Mouse (Mus musculus) embryonic stem cell, embryonic (primary cell): ENCODE results near the gene Tmem192.

Source experiments
- CTCF ChIA-PET, 4 experiments: fragments of 300-600 bp in 2 of 4; fragments of 350-600 bp in 2 of 4; sonication (Branson Sonifier 250); formaldehyde crosslinking; loops; one replicate each; lab custom pipeline; 2022; ENCODE audit warnings: inconsistent platforms in 2 of 4; lab: Charles Lee
- POLR2A ChIA-PET, 4 experiments: fragments of 300-600 bp in 2 of 4; fragments of 350-600 bp in 2 of 4; sonication (Branson Sonifier 250); formaldehyde crosslinking; loops; one replicate each; lab custom pipeline; 2022; ENCODE audit warnings: antibody characterized with exemption in 4 of 4, inconsistent platforms in 1 of 4; lab: Charles Lee

Gene Tmem192

DNA sequence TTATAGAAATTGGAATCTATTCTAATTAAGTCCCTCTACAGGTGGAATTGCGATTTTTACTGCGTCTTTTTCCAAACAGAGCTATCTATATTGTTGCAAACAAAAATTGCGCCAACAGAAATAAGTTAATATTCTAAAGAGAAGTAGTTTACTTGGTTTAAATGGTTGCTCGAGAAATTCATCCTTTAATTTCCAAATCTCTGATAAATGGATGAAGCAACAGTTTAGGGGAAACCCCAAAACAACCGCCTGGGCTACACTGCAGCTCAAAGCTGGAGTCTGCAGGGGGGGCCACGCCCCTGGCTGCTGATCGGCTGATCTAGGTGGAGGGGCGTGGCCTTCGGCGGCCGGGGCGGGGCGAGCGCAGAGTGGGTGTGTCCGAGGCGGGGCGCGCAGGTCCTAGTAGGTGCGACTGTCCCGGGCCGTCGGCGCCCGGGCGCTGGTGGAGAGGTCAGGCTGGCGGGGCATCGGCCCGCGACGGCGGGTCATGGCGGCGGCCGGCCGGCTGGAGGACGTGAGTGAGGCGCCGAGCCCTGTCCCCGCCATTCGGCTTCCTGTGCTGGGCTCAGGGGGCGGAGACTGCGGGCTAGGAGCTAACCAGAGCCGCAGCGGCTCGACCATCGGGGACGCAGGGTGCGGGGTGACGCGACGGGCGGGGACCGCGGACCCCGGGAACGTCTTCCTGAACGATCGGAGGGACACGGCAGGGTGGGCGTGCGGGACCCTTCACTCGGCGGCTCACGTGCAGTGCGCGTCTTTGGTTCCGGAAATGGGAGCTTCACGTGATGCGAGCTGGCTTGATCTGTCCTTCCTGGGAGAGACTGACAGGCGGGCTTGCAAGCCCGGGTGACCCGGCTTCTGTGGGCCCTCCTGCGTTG is at the start of gene Tmem192:
Tmem192 (plus strand) TSS at position 366 of the 878 bp plus-strand sequence.
- CTCF ChIA-PET = interaction anchor here (0.6 to 0.9 kb wide), 11 partner anchors 10 to 331 kb away, joined by 3 to 8 read pairs (median 3); partner anchors contain the start of gene Cpe (in 1 of the 4)
- POLR2A ChIA-PET = interaction anchor here in 3 of 4 experiments (0.6 to 2.2 kb wide), 43 partner anchors 8 to 1540 kb away, joined by 3 to 10 read pairs (median 4); partner anchors contain the start of genes Cpe (in 2 of the 3), Msmo1 (in 2 of the 3) and Tma16 (in 1 of the 3)

DNA sequence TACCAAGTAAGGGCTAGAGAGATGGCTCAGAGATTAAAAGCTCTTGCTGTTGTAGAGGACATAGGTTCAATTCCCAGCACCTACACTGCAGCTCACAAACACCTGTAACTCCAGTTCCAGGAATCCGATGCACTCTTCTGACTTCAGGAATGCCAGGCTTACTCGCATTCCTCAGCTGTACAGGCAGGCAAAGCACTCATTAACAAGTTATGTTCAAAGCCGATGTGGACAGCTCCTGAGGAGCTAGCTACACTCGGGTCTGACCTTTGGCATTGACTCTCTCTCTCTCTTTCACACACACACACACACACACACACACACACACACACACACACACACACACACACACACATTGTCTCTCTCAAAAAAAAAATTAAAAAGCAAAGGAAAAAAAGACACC is 48.3 kb upstream of the Tmem192 start:
- ChIA-PET CTCF (interaction anchor here in 3 of 4 experiments (0.5 to 1.2 kb wide), 5 partner anchors 13 to 1543 kb away, joined by 3 to 6 read pairs (median 3); no protein-coding TSS in a partner anchor), POLR2A (interaction anchor here in 1 of 4 experiments (0.7 to 0.8 kb wide), 2 partner anchors 23 to 65 kb away, joined by 4 to 6 read pairs; no protein-coding TSS in a partner anchor)

DNA sequence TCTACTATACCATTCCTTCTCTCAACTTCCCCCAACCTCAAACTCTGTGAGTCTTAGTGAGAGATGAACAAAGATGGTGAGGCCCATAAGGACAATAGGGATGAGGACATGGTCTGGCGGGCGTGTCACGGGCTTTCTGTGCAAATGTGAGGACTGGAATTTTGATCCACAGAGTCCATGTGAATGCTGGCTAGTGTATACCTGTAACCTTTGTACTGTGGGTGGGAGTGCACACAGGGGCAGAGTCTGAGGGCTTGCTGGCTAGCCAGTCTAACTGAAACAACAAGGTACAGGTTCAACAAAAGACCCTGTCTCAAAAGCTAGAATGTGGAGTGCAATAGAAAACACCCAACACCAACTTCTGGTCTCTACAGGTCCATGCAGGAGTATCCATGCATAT is 46.3 kb upstream of the Tmem192 start:
- POLR2A ChIA-PET = no interaction called here
- CTCF ChIA-PET = no interaction called here

DNA sequence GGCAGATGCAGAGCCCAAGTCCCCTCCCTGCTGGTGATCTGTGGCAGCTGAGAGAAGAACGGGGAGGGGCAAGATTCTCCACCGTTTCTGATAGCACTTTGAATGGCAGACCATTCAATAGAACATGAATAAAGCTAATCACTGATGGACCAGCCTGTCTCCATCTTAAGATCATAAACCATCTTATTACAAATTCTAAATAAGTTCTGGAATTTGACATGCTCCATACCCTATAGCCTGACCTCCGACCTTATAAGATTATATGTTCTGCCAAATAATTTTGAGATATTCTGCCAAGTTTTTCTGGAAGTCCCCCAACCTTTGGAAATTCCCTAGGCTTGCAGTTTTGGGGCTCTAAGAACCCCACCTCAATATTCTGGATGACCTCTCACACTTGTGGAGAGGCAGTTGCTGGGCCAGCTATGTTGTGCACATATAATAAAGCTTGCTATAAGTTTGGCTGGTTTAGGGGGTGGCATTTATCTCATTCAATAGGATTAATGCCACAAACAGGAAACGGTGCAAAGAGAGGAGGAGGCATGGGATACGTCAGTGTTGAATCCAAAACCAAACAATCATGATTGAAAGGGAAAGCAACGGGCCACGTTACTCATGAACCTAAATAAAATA is 45.3 kb upstream of the Tmem192 start:
- POLR2A ChIA-PET = no interaction called here
- CTCF ChIA-PET = interaction anchor here in 1 of 4 experiments (1.2 kb wide), 1 partner anchor 15 kb away, joined by 4 read pairs; no protein-coding TSS in a partner anchor

DNA sequence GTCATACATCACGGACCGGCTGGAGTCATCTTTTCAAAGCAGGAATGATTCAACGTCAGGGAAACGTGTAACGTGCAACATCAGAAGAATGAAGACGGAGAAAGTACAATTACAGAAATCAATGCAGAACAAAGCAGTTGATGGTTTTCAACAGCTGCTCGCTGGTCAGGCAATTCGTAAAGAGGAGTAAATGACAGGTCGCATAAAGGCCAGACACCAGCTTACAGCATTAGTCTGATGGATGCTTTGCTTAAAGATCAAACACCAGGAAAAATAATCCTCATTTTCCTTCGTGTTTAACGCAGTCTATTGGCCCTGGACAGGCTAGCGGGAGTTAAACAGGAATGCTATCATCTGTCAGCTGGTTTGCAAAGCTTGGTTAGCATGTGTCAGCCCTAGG is 44.8 kb upstream of the Tmem192 start:
- POLR2A ChIA-PET = no interaction called here
- CTCF ChIA-PET = interaction anchor here in 2 of 4 experiments (0.5 to 1.2 kb wide), 2 partner anchors 16 kb away, joined by 3 to 4 read pairs; no protein-coding TSS in a partner anchor

DNA sequence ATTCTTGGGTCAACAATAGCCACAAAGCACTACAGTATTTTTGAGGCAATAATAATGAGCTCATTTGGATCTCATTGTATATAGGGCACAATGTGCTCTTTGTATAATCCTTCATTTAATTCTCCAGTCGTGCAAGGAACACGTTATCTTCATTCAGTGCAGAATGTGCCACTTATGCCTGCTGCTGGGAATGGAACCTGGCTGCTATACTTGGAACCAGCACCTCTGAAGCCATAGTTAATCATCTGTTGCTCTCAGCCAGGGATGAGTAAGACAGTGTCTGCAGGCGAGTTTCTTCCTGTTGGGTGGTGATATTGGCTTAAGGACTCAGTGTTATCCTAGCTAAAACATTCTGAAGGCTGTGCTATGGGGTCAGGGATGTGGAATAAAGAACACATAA is 43.2 kb upstream of the Tmem192 start:
- ChIA-PET POLR2A (interaction anchor here in 1 of 4 experiments (1.0 kb wide), 1 partner anchor 11 kb away, joined by 3 read pairs; no protein-coding TSS in a partner anchor), CTCF (no interaction called here)

DNA sequence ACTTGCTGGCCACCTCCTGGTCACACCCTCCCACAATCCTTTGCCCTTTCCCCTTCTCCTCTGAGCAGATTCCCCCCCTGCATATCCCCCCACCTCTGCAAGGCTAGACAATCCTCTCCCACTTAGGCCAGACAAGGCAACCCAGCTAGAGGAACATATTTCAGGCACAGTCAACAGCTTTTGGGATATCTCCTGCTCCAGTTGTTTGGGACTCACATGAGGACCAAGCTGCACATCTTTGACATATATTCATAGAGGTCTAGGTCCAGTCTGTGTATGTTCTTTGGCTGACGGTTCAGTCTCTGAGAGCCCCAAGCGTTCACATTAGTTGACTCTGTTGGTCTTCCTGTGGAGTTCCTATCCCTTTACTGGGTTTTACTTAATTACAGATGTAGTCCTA is 37.0 kb upstream of the Tmem192 start:
- ChIA-PET CTCF (no interaction called here), POLR2A (interaction anchor here in 1 of 4 experiments (0.7 kb wide), 1 partner anchor 12 kb away, joined by 3 read pairs; no protein-coding TSS in a partner anchor)

DNA sequence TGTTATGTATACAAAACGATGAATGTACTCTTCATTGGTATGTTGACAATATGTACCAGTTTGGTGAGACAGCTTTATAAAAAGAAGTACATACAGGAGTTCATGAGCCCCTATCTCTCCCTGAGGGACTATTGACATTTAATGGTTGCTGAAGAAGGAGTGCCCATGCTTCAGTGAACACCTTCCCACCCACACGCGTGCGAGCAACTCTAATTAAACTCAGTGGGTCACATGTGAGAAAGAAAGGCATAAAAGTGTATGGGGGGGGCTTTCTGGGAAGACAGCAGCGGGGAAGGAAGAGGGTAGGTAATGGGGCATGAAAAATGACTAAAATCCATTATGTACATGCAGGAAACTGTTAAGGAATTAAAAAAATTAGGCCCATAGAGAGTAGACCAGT is 30.2 kb upstream of the Tmem192 start:
- ChIA-PET POLR2A (interaction anchor here in 1 of 4 experiments (1.1 kb wide), 1 partner anchor 38 kb away, joined by 3 read pairs; no protein-coding TSS in a partner anchor), CTCF (no interaction called here)

DNA sequence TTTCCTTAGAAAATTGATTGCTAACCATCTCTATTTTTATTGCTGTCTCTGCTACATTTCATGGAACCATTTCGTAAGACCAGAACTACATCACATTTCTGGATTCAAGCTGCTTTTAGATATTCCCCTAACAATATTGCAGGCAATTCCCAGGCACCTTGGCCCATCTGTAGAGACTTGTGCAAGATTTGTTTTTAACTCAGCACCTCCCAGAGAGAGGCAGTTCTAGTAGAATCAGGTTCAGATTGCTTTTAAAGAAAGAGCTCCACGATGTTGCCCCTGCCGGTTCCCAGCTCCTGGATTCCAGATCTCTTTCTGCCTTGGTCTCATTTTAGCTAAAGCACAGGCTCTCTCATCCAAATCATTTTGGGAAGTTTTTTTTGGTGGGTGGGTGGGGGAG is 23.7 kb upstream of the Tmem192 start:
- CTCF ChIA-PET = no interaction called here
- POLR2A ChIA-PET = interaction anchor here in 1 of 4 experiments (1.2 kb wide), 1 partner anchor 14 kb away, joined by 3 read pairs; no protein-coding TSS in a partner anchor

DNA sequence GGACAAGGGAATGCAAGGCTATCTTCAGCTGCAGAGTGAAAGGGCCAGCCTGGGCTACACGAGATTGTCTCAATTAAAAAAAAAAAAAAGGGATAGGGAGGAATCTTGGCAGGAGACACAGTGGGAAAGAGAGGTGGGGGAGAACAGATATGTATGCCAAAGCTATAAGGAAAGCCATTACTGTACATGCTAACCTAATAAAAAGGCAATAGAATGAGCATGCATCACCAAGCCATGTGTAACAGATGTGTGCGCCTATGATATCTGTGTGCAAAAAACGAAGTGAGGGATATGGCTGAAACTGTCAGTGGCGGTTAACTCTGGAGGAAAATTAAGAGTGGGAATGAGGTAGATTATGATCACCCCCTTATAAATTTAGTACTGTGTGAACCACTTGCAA is 21.2 kb upstream of the Tmem192 start:
- ChIA-PET CTCF (no interaction called here), POLR2A (interaction anchor here in 1 of 4 experiments (0.6 kb wide), 1 partner anchor 17 kb away, joined by 4 read pairs; no protein-coding TSS in a partner anchor)

DNA sequence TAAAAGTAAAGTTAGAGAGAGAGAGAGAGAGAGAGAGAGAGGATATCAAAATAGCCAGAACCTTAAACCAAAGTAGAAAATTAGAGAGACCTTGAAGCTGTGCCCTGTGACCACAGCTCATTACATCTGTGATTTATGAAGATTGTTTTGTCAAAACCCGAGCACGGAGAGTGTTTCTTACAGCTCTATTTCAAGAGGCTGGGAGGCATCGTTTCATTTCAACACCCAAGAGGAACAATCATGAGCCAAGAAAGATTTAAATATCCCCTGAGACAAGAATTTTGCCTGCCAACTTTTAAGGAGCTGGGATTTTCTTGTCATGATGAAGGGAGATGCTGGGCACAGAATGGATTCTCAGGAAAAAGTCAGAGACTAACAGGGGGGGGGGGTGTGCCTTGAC is 20.6 kb upstream of the Tmem192 start:
- ChIA-PET CTCF (interaction anchor here in 1 of 4 experiments (0.5 kb wide), 1 partner anchor 20 kb away, joined by 4 read pairs; the partner anchor contains the start of gene Tmem192), POLR2A (interaction anchor here in 1 of 4 experiments (0.5 to 1.7 kb wide), 3 partner anchors 21 to 160 kb away, joined by 3 to 4 read pairs (median 3); partner anchors contain the start of gene Tmem192)

DNA sequence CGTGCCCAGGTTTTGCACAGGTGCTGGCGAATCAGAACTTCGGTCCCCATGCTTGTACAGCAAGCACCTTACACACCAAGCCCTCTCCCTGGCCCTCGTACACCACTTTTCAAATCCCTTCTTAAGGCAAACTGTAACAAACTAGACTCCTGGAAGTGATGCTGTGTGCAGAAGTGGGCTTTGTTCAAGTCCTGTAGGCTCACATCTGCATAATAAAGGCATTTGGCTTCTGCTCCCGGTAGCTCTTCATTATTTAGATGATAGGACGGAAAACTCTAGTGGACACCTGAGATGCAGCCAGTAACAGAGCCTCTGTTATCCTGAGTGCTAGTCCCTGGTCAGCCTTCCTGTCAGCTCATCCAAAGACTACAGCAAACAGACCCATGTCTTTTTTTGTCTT is 18.0 kb upstream of the Tmem192 start:
- POLR2A ChIA-PET = interaction anchor here in 3 of 4 experiments (0.5 to 1.5 kb wide), 5 partner anchors 8 to 23 kb away, joined by 3 to 4 read pairs (median 3); partner anchors contain the start of gene Tmem192 (in 1 of the 3)
- CTCF ChIA-PET = interaction anchor here in 3 of 4 experiments (0.6 to 1.1 kb wide), 3 partner anchors 12 to 297 kb away, joined by 3 to 5 read pairs (median 5); no protein-coding TSS in a partner anchor

DNA sequence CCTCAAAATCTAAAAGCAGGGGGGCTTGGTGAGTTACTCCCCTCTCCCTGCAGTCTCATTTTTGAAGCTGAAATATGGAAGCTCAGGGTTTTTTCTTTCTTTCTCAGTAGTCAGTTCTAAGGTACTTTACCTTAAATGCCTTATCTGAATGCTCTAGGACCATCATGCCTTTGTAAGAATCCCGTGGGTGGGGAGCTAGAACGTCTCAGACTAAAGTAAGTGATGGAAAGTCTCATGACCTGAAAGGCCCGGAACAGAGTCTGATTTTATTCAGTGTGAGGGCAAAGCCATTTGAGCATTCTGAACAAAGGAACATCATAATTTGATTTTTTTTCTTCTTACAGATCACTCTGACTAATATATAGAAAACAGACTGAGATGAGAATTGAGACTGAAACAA is 12.0 kb upstream of the Tmem192 start:
- CTCF ChIA-PET = interaction anchor here in 1 of 4 experiments (0.6 kb wide), 1 partner anchor 513 kb away, joined by 5 read pairs; no protein-coding TSS in a partner anchor
- POLR2A ChIA-PET = no interaction called here

DNA sequence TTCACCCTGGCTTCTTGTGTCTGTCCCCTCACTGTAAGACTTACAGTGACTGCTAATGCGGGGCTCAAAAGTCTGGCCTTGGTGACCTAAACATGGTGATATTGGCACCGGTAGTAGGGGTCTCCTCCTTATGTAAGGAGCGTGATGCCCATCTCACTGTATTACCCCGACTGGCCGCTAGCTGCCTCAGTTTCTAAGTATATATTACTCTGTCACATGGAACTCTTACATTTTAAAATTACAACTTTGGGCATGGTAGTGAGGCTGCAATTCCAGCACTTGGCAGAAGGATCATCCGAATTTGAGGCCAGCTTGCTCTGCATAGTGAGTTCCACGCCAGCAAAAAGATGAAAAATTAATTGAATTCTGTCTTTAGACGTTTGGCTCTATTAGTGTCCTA is 6.0 kb upstream of the Tmem192 start:
- ChIA-PET POLR2A (interaction anchor here in 2 of 4 experiments (1.2 to 1.4 kb wide), 2 partner anchors 11 to 206 kb away, joined by 4 read pairs; no protein-coding TSS in a partner anchor), CTCF (interaction anchor here in 2 of 4 experiments (1.0 to 2.5 kb wide), 4 partner anchors 12 to 163 kb away, joined by 3 to 7 read pairs (median 6); no protein-coding TSS in a partner anchor)

DNA sequence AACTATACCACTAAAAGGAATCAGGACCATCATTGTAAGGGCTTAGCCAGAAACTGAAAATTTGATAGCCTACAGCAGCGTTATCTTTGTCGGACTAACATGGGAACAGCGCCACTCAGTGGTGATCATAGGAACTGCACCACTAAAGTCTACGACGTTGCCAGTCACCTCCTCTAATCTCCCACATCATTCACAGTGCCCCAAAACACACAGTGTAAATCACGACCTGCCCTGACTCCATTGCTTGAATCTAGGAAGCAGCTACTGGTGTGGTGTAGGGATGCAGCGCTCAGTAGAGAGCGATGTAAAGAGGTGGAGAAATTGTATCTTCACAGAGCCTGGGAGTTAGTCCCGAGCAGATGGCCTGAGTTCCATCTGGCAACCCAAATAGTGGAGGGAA is 5.5 kb upstream of the Tmem192 start:
- ChIA-PET CTCF (interaction anchor here in 3 of 4 experiments (0.5 to 2.5 kb wide), 7 partner anchors 13 to 852 kb away, joined by 3 to 7 read pairs (median 3); no protein-coding TSS in a partner anchor), POLR2A (interaction anchor here in 2 of 4 experiments (1.2 to 1.4 kb wide), 2 partner anchors 11 to 206 kb away, joined by 4 read pairs; no protein-coding TSS in a partner anchor)

DNA sequence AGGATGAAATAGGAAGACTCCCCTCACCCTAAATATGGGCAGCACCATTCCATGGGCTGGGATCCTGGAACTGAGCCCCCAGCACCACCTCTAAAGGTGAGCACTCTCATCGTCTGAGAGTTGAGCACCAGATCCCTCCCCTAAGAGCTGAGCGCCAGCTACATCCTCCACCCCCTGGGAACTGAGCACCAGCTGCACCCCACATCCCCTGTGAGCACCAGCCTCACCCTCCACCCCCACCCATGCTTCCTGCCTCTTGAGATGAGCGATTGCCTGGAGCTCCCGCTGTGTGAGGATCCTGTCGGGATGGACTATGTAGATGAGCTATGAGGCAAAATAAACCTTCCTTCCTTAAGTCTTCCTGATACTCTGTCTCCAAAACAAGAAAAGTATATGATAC is 4.0 kb upstream of the Tmem192 start:
- POLR2A ChIA-PET = interaction anchor here in 1 of 4 experiments (1.0 kb wide), 1 partner anchor 9 kb away, joined by 3 read pairs; no protein-coding TSS in a partner anchor

DNA sequence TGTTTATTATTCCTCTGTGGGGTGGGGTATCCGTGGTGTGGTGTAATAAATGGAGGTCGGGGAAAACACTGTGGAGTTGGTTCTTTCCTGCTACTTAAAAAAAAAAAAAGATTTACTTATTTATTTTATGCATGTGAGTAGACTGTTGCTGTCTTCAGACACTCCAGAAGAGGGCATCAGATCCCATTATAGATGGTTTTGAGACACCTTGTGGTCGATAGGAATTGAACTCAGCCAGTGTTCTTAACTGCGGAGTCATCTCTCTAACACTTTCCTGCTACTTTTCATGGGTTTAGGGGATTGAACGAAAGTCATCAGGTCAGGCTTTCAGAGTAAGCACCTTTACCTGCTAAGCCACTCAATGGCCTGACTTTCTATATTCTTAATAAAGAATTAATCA is 2.2 kb upstream of the Tmem192 start:
- ChIA-PET CTCF (interaction anchor here in 1 of 4 experiments (0.7 to 1.0 kb wide), 2 partner anchors 59 to 396 kb away, joined by 3 to 4 read pairs; no protein-coding TSS in a partner anchor), POLR2A (interaction anchor here in 1 of 4 experiments (0.6 kb wide), 1 partner anchor 232 kb away, joined by 3 read pairs; no protein-coding TSS in a partner anchor)

More for the DNA sequence above, 4.0 kb upstream of the Tmem192 start:
- CTCF ChIA-PET = interaction anchor here in 3 of 4 experiments (0.6 to 1.0 kb wide), 3 partner anchors 57 to 806 kb away, joined by 3 to 8 read pairs (median 4); no protein-coding TSS in a partner anchor

DNA sequence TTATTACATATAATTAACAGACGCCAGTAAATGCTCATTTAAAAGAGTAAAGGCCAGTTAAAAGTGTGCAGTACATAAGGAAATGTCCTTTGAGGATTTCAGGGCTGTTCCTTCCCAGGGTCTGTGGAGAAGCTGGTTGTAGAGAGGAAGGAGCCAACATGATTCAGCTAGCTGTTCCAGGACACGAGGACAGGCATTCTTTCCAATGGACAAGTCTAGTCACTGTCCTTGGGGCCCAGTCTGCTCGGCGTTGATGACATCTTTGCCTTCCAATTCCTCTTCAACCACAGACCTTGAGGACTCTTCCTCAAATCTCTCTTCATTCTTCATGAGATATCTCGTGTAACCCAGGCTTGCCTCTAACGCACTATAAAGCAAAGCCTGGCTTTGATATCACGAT is 1.4 kb upstream of the Tmem192 start:
- CTCF ChIA-PET = interaction anchor here in 1 of 4 experiments (0.6 kb wide), 1 partner anchor 210 kb away, joined by 6 read pairs; no protein-coding TSS in a partner anchor
- POLR2A ChIA-PET = no interaction called here
